Mouse (Mus musculus) E14TG2a.4 (cell line): Measurements from ENCODE around the gene Cited4.

ENCODE experiments used
- H3K27me3 ChIP-seq: 2 replicates; pipeline ENCODE4 v1.6.1; 2014; ENCODE audit warnings: low read length, control low read depth; ENCODE audit not compliant: insufficient read depth
- H3K36me3 ChIP-seq: 2 replicates; pipeline ENCODE4 v1.6.1; 2014; ENCODE audit warnings: low read length, control low read depth; ENCODE audit not compliant: insufficient read depth
- H3K4me1 ChIP-seq: replicated peaks from 2 replicates; pipeline ENCODE4 v1.6.1; 2014; ENCODE audit warnings: low read depth, low read length, control low read depth
- H3K4me3 ChIP-seq: replicated peaks from 2 replicates; pipeline ENCODE4 v1.5.1; 2014; ENCODE audit warnings: mild to moderate bottlenecking, low read length
- H3K9me3 ChIP-seq: 2 replicates; pipeline ENCODE4 v1.6.1; 2014; ENCODE audit warnings: low read length, control low read depth
- CTCF ChIP-seq: conservative IDR thresholded peaks from 2 replicates; pipeline ENCODE4 v1.5.1; 2014; ENCODE audit warnings: low read length
- NANOG ChIP-seq: IDR thresholded peaks from 2 replicates; pipeline ENCODE4 v1.6.1; 2014; ENCODE audit warnings: borderline replicate concordance, low read length, mixed read lengths
- POU5F1 ChIP-seq: IDR thresholded peaks from 2 replicates; pipeline ENCODE4 v1.6.1; 2014; ENCODE audit warnings: low read length, borderline replicate concordance

The Cited4 gene

DNA sequence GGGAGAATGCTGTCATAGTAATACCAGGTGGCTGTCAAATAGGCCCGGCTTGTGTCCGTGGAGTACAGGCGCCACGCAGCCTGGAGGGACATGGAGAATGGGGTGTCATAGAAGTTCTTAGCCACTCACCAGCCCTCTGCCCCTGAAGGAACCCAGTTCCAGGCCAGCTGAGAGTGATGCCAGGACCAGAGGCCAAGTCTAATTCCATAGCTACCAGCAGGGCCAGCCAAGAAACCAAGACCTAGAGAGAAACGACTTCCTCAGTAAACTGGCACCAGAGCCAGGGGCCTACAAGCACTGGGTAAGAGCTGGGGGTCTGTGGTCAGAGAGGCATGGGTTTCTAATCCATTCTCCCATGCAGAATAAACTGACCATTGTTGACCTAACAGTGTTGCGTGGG, 46.6 kb downstream of the Cited4 start:
- H3K4me1 ChIP-seq, result peaks cover 25% of the 10 kb centered on the region
- no peaks in the 10 kb centered on the region for H3K9me3 ChIP-seq
- H3K36me3 ChIP-seq, result no peaks in the 10 kb centered on the region
- peaks cover 99% of the 10 kb centered on the region for H3K27me3 ChIP-seq
- no peak for TF ChIP-seq NANOG
- TF ChIP-seq POU5F1, result no peak
- TF ChIP-seq CTCF, result no peak
- H3K4me3 ChIP-seq, result no peak overlapping the region

DNA sequence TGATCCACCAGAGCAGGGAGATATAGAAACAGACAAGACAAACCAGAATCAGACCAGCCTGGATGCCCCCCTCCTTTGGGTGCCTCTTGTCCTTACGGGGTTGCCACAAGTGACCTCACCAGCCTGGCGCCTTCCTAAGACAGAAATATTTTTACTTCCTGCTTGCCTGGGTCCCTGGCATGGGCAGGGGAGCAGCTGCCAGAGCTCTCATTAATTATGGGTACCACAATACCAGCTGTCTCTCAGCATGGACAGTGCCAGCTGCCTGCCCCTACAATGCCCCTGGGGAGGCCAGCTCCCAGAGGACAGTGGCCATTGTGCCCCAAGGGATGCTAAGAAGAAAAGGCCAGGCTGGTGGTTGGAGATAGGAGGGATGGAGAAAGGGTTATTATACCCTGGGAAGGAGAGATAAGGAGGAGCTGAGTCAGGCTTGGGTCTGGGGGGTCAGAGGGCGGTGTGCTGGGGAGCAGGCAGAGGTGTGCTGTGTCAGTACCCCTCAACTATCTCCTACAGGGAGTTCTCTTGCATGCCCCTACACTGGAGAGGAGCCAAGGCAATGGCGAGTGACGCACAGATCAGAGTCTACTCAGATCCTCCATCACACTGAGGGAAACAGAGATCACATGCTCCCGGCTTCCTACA, 47.6 kb downstream of the Cited4 start:
- H3K4me1 ChIP-seq, result peaks cover 19% of the 10 kb centered on the region
- no peaks in the 10 kb centered on the region for H3K36me3 ChIP-seq
- H3K9me3 ChIP-seq, result no peaks in the 10 kb centered on the region
- TF ChIP-seq NANOG, result no peak
- TF ChIP-seq CTCF, result no peak
- no peak for TF ChIP-seq POU5F1
- peaks cover 99% of the 10 kb centered on the region for H3K27me3 ChIP-seq
- no peak overlapping the region for H3K4me3 ChIP-seq

DNA sequence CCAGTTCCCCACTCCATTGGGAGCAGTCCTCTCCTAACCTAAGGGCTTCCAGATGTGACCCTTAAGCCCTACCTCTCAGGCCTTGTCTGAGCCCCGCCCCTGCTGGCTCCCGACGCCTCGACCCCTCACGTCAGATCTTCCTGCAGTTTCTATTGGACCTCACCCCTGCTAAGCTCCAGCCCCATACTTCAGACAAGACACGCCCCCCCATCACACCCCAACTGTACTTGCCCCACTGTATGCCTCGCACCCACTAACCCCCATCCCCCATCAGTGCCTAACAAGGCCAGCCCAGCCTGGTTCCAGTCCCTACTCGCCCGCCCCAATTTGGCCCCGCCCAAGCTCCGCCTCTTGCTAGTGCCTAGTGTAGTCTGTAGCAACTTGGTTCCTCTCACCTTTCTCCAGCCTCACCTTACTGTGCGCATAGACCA, 49.8 kb downstream of the Cited4 start:
- Histone ChIP-seq H3K27me3 (peaks cover 85% of the 10 kb centered on the region), H3K9me3 (no peaks in the 10 kb centered on the region), H3K4me3 (peak overlapping the region; percentile 50), H3K36me3 (no peaks in the 10 kb centered on the region), H3K4me1 (peaks cover 19% of the 10 kb centered on the region)
- TF ChIP-seq POU5F1 (no peak), NANOG (no peak), CTCF (no peak)

DNA sequence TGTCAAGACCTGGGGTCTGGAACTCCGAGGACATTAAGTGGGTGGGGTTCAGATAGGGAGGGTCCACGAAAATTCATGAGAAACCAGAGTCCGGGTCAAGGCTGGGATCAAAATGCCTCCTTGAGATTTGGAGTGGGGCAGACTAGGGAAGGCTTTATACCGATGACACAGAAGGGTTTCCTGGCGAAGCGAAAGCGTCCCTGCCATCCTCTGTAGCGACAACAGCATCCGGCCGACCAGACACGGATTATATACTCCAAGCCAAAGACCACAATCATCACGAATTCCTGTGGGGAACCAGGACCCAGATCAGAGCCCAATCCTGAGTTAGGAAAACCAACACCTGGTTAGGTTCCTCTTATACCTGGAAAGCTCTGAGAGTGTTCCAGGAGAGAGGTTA, 50.4 kb downstream of the Cited4 start:
- Histone ChIP-seq H3K9me3 (no peaks in the 10 kb centered on the region), H3K27me3 (peaks cover 79% of the 10 kb centered on the region), H3K36me3 (no peaks in the 10 kb centered on the region), H3K4me1 (peaks cover 19% of the 10 kb centered on the region), H3K4me3 (peak overlapping the region; percentile 50)
- no peak for TF ChIP-seq POU5F1
- no peak for TF ChIP-seq NANOG
- TF ChIP-seq CTCF, result no peak
